Mouse (Mus musculus) G1E (cell line): ENCODE results near the gene Dock3. TPM values are rescaled to one million over a fixed set of nuclear protein-coding genes. Genes with fewer than 3 reads are reported as not detected.

ENCODE experiments used
- ATAC-seq: 2 replicates; pipeline ENCODE4 v1.8.0; 2016; ENCODE audit warnings: mild to moderate bottlenecking; ENCODE audit not compliant: insufficient number of reproducible peaks, poor library complexity, low FRiP score, severe bottlenecking; ENCODE audit errors: extremely low read depth
- DNase-seq: peaks from one replicate; pipeline ENCODE4 v3.0.0; 2012; ENCODE audit warnings: low spot score
- H3K27me3 ChIP-seq: 2 replicates; pipeline ENCODE4 v1.6.1; 2012; ENCODE audit warnings: mild to moderate bottlenecking, low read length, inconsistent platforms; ENCODE audit not compliant: insufficient read depth
- H3K36me3 ChIP-seq: replicated peaks from 2 replicates; pipeline ENCODE3; 2012; ENCODE audit warnings: mild to moderate bottlenecking, inconsistent platforms
- H3K4me1 ChIP-seq: 2 replicates; pipeline ENCODE4 v1.6.1; 2012; ENCODE audit warnings: low read depth, low read length, inconsistent platforms, mixed read lengths; ENCODE audit not compliant: insufficient read depth
- H3K4me3 ChIP-seq: 2 replicates; pipeline ENCODE4 v1.5.1; 2012; ENCODE audit warnings: low read depth, mild to moderate bottlenecking, inconsistent platforms, low read length, moderate library complexity, mixed read lengths
- H3K9me3 ChIP-seq: replicated peaks from 2 replicates; pipeline ENCODE4 v1.6.1; 2012; ENCODE audit warnings: inconsistent platforms
- CTCF ChIP-seq: IDR thresholded peaks from 2 replicates; pipeline ENCODE4 v1.5.1; 2012; ENCODE audit warnings: low read depth, low read length, inconsistent platforms, mixed read lengths
- GATA1 ChIP-seq: IDR thresholded peaks from 2 replicates; pipeline ENCODE4 v1.6.1; 2012; ENCODE audit warnings: borderline replicate concordance, low read length, inconsistent platforms, mixed read lengths
- GATA2 ChIP-seq: IDR thresholded peaks from 2 replicates; pipeline ENCODE4 v1.6.1; 2012; ENCODE audit warnings: low read depth, low read length, inconsistent platforms, borderline replicate concordance
- POLR2AphosphoS5 ChIP-seq: IDR thresholded peaks from 2 replicates; pipeline ENCODE4 v1.6.1; 2012; ENCODE audit warnings: low read depth, low read length, inconsistent platforms; ENCODE audit not compliant: insufficient replicate concordance
- TAL1 ChIP-seq: conservative IDR thresholded peaks from 2 replicates; pipeline ENCODE4 v1.6.1; 2012; ENCODE audit warnings: low read depth, low read length, inconsistent platforms, mixed read lengths
- polyA plus RNA-seq: library from polyadenylated mRNA; stranded (reverse); fragments of >175 nt; gene quantifications from 2 replicates; pipeline ENCODE4 v1.2.3, GENCODE M21; 2012
- total RNA-seq, 2 experiments: library from RNA; stranded (forward) in 1 of 2; stranded (reverse) in 1 of 2; fragments of 200-1000 nt in 1 of 2; fragments of >200 nt in 1 of 2; fragmentation: Nextera tagmentation in 1 of 2; gene quantifications; 2 replicates each; pipeline ENCODE4 v1.2.3; 2014 to 2017

The Dock3 gene
- total RNA-seq (2014; fragmentation: Nextera tagmentation): not detected in 2 replicates
- 0.33 and 0.46 TPM in 2 replicates for total RNA-seq (2017)
- not detected in 2 replicates for polyA plus RNA-seq

DNA sequence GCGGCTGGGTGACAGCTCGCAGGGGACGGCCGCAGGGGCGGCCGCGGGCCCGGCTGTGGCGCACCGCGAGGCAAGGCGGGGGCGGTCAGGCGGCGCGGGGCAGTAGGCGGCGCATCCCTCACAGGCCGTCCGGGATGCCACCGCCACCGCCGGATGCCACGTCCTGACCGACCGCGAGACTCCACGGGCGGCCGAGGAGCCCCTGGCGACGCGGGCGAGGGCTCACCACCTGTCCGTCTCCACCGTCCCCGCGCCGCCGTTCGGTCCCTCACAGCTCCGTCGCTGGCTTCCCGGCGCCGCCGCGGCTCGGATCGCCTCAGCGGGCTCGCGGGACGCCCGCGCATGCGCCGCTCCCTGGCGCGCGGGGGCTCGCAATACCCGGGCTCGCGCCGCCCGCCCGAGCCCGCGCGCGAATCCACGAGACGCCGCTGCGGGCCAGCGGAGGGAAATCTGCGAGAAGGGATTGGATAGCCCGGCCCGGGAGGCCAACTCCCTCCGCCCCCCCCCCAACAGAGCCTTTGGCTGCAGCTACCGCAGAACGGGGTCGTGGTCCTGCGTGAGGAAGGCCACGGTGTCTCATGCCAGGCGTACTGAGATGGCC lies at the start of gene Dock3:
TSS of gene Dock3 (minus strand) at position 371 of the 601 bp plus-strand sequence.
- TF ChIP-seq CTCF (no peak), POLR2AphosphoS5 (no peak), GATA1 (no peak)
- Histone ChIP-seq H3K36me3 (no peaks in the 10 kb centered on the region), H3K4me1 (no peaks in the 10 kb centered on the region), H3K4me3 (no peak within 1 kb of the TSS), H3K27me3 (peaks cover 8% of the 10 kb centered on the region), H3K9me3 (peaks cover 9% of the 10 kb centered on the region)
- DNase-seq (no peak), ATAC-seq (no peak)

DNA sequence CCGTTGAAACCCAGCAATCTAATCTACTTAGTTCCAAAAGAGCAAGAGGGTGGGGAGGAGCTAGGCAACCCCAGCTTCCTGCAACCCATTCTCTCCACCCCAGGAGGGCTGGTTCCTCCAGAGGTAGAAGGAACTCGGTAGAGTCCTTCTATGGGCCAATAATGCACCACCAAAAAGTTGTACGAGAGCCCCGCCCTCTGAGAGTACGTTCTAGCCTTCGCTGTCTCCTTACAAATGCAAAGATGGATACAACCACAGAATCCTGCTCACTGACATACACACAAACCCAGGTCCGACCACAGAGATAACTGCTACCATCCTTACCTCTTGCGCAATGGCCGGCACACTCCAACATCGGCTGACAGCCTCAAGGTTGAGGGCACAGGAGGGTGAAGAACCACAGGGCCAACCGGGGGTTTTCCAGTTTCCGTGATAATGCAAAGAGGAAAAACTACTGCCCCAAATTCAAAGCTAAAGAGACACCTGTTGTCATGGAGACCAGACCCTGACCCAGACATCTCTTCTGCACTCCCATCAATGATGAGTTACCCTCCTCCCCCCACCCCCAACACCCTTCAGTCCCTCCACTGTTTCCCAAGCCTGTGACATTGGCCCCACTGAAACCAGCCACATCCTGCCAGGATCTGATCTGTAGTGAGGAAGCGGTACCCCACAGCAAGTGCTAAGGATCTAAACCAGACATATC lies 48.8 kb upstream of the Dock3 start:
- Histone ChIP-seq H3K27me3 (no peaks in the 10 kb centered on the region), H3K4me3 (no peak overlapping the region), H3K9me3 (no peaks in the 10 kb centered on the region), H3K4me1 (peaks cover 67% of the 10 kb centered on the region), H3K36me3 (peaks cover 83% of the 10 kb centered on the region)
- ATAC-seq (no peak), DNase-seq (no peak)
- TF ChIP-seq GATA2: no peak
- TF ChIP-seq POLR2AphosphoS5: no peak
- TF ChIP-seq GATA1: no peak
- no peak for TF ChIP-seq TAL1
- no peak for TF ChIP-seq CTCF

DNA sequence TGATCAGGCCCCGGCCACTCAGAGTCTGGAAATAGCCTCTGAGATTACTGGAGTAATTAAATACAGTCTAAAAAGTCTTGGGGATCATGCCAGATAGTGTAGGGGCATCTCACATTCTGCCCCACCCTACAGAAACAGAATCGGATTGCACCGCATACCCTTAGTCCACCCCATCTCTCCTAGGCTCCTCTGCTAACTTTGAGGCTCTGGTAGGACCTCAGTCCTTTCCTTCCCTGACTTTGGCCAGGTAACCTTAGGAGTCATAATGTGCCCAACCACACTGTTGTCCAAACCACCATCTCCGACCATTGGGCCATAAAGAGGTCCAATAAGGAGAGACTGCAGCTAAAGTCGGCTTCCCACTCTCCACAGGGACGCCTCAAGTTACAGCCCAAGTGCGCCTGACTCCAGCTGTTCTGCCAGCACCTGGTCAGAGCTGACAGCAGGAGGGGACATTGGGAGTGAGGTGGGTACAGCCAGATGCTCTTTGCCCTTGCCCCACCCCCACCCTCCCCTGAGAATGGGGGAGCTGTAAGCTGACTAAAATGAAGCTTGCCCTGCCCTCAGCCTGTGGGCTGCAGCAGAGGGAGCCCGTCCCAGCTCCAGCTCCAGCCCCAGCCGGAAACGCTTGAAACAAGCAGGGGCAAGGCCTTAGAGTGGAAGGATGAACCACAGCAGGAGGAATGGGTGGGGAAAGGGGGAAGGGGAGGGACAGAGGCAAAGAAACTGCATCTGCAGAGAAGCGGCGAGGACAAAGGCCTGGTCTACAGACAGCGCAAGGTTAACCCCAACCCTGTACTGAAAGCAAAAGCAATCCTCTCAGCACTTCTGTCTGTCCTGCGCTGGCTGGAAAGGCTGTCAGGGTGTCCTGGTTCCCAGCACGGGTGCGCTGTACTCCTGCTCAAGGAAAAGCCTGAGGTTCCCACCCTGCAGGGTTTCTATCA lies 47.9 kb upstream of the Dock3 start:
- TF ChIP-seq GATA2: no peak
- no peak for TF ChIP-seq GATA1
- no peak for TF ChIP-seq POLR2AphosphoS5
- no peak for TF ChIP-seq TAL1
- TF ChIP-seq CTCF: no peak
- H3K4me3 ChIP-seq: no peak overlapping the region; the same call in 1 of the 2 replicates
- H3K9me3 ChIP-seq: no peaks in the 10 kb centered on the region
- DNase-seq (no peak), ATAC-seq (0 out of 2 replicates have a peak, but pooled peaks have one; percentile 4)
- peaks cover 82% of the 10 kb centered on the region for H3K36me3 ChIP-seq
- H3K27me3 ChIP-seq: no peaks in the 10 kb centered on the region
- H3K4me1 ChIP-seq: peaks cover 67% of the 10 kb centered on the region

DNA sequence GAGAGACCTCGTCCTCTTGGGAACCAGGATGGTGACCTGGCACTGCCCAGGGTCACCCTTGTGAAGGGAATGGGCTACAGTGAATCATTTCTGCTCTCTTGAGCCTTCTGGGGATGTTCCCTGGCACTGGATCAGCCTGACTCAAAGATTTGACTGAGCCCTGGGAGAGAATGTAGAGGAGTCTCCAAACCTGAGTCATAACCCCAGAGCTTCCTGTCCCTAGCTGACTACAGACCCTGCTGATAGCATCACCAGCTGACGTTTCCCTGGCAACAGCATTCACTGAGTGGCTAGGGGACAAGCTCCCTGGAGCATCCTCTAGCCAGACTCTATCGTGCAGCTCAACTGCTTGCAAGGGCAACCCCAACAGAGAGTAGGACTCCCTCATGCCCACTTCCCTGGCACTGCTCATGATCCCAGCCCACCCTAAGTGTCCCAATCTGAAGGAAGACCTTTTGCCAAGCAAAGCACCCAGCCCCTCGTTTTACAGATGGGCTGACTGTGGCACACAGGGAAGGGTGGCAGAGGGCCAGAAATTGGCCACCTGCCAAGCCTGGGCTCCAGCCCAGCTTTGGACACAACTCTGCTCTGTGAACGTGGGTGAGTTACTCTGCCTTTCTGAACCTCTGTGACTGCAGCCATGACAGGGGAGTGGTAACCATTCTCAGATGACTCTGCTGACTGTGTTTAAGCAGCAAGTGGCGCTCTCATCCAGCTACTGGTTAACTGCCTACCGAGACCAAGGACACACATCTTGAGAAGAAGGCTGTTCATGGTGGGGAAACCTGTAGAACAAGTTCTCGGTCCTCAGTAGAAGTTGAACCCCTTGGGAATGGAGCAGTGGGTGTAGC lies 47.0 kb upstream of the Dock3 start:
- Histone ChIP-seq H3K27me3 (no peaks in the 10 kb centered on the region), H3K4me1 (peaks cover 71% of the 10 kb centered on the region), H3K4me3 (no peak overlapping the region), H3K36me3 (peaks cover 83% of the 10 kb centered on the region), H3K9me3 (no peaks in the 10 kb centered on the region)
- no peak for TF ChIP-seq TAL1
- TF ChIP-seq GATA2: no peak
- TF ChIP-seq GATA1: no peak
- no peak for TF ChIP-seq CTCF
- TF ChIP-seq POLR2AphosphoS5: no peak
- ATAC-seq (peak; percentile 34; the same call in 1 of the 2 replicates), DNase-seq (no peak)

DNA sequence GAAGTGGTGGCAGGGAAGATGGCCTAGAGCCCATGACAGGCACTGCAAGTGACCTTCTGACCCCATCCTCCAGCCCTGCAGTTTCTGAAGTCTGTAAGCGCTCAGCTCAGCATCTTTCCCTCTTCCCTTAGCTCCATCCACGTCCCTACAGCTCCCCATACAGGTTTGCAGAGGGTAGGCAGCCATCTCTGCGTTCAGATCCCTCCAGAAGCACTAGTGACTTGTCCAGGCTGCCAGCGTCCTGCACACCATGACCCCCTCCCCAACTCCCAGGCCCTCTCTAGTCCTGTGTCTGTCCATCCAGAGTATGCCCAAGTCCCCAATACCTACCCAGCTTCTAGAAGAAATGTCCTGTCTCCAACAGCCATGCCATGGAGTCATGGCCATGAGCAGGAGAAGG lies 46.4 kb upstream of the Dock3 start:
- Histone ChIP-seq H3K9me3 (no peaks in the 10 kb centered on the region), H3K4me3 (no peak overlapping the region), H3K36me3 (peaks cover 87% of the 10 kb centered on the region), H3K27me3 (no peaks in the 10 kb centered on the region), H3K4me1 (peaks cover 76% of the 10 kb centered on the region)
- TF ChIP-seq GATA2 (no peak), POLR2AphosphoS5 (no peak), GATA1 (no peak), TAL1 (no peak), CTCF (no peak)
- DNase-seq (no peak), ATAC-seq (no peak)
